Mouse (Mus musculus): ENCODE data around the gene Plcg1. TPM values are rescaled to one million over a fixed set of nuclear protein-coding genes. Genes with fewer than 3 reads are reported as not detected.

Plcg1 gene
- 67.5 and 68.0 TPM in 2 replicates for polyA plus RNA-seq (2015; fragmentation: Nextera tagmentation; extraction: Ambion mirVana)

DNA sequence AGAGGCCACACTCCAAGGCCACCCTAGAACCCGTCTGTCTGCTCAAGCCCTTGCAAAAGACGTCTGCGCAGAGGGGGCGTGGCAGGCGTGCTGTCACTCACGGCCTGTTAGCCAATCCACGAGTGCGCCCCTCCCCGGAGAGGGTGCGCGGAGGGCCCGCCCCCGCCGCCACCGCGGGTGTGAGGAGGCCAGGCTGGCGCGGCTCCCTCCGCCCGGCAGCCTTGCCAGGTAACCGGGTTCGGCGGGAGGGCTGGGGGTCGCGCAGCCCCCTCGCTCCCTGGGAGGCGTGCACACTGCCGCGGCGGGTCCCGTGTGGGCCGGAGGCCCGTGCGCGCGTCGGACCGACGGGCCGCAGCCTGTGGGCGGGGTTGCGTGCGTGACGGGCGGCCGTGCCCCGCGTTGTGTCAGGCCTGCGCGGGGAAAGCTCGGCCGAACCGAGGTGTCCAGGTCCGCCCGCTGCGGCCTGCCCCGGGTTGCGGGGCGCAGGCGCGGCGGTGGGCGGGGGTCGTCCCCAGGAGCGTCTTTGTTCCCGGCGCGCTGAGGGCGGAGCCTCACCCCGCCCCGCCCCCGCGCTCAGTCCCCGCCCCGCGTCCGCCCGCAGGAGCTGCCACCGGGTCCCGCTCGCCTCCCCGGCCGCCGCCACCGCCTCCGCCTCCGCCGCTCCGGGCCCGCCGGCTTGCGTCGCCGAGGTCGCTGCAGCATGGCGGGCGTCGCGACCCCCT lies at the start of gene Plcg1:
Plcg1 (plus strand) TSS at position 184 of the 722 bp plus-strand sequence.
- H3K4me2 ChIP-seq, result peak within 1 kb of the TSS; percentile 98
- H3K27me3 ChIP-seq, result no peaks in the 10 kb centered on the region
- H3K4me1 ChIP-seq (replicated peaks), result peaks cover 54% of the 10 kb centered on the region
- WGBS, result under 1% methylated on average over 70 of the region's 99 CpGs
- H3K9ac ChIP-seq, result peak within 1 kb of the TSS; percentile 98
- peak; percentile 97 for ATAC-seq (ENCODE audit: low read depth)
- H3K9me3 ChIP-seq, result no peaks in the 10 kb centered on the region
- H3K27ac ChIP-seq (replicated peaks), result peak within 1 kb of the TSS; percentile 98
- peak within 1 kb of the TSS; percentile 66 for H3K4me3 ChIP-seq
- H3K36me3 ChIP-seq, result peaks cover 30% of the 10 kb centered on the region

GRCm38 (mm10) chr2:160700271-160700670 lies 30.8 kb upstream of the Plcg1 start:
- WGBS, result 74% methylated on average over 5 of the region's 5 CpGs
- H3K4me3 ChIP-seq, result no peak overlapping the region

DNA sequence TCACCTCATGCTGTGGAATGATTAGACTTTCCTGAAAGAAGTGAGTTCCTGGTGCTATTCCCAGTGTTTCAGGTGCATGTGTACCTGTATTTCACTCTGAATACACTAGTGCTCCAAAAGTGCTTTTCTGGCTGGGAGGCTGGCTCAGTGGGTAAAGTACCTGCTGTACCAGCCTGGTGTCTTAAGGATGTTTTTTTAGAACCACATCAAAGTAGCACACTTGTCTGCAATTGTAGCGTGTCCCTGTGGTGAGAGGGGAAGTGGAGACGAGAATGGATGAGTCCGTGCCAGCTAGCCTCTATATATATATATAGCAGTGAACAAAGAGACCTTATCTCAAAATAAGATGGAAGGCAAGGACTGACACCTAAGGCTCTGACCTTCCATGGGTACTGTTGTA lies 29.5 kb upstream of the Plcg1 start:
- Histone ChIP-seq H3K4me3 (no peak overlapping the region), H3K9ac (no peak overlapping the region), H3K36me3 (peaks cover 71% of the 10 kb centered on the region), H3K27me3 (no peaks in the 10 kb centered on the region), H3K4me2 (no peak overlapping the region), H3K27ac (replicated peaks) (no peak overlapping the region), H3K4me1 (replicated peaks) (no peaks in the 10 kb centered on the region), H3K9me3 (no peaks in the 10 kb centered on the region)
- no peak for ATAC-seq (ENCODE audit: low read depth)
- 89% methylated on average over 3 of the region's 3 CpGs for WGBS

More at GRCm38 (mm10) chr2:160700271-160700670, 30.8 kb upstream of the Plcg1 start:
- Histone ChIP-seq H3K27me3 (no peaks in the 10 kb centered on the region), H3K9ac (no peak overlapping the region), H3K4me1 (replicated peaks) (no peaks in the 10 kb centered on the region), H3K4me2 (no peak overlapping the region), H3K9me3 (no peaks in the 10 kb centered on the region), H3K36me3 (peaks cover 66% of the 10 kb centered on the region), H3K27ac (replicated peaks) (no peak overlapping the region)
- ATAC-seq (ENCODE audit: low read depth), result no peak

DNA sequence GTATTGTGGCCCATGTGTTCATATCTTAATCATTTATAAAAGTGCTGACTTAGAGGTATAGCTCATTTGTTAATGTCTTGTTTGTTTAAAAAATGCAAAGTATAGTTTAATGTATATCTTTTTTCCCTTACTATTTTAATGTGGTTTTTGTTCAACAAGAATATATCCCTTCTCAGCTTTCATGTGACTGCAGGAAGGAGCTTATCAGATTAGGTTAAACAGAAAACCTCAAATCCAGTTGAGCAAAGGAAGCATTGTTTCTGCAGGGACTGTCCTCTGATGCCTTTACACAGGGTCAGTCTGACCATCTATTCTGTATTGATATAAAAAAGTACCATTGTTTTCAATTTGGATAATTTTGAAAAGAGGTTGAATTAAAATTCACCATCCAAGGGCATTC lies 28.3 kb upstream of the Plcg1 start:
- peaks cover 77% of the 10 kb centered on the region for H3K36me3 ChIP-seq
- H3K27ac ChIP-seq (replicated peaks), result no peak overlapping the region
- H3K9me3 ChIP-seq, result no peaks in the 10 kb centered on the region
- H3K27me3 ChIP-seq, result no peaks in the 10 kb centered on the region
- no peak overlapping the region for H3K4me3 ChIP-seq
- no peak for ATAC-seq (ENCODE audit: low read depth)
- no peak overlapping the region for H3K4me2 ChIP-seq
- H3K4me1 ChIP-seq (replicated peaks), result no peaks in the 10 kb centered on the region
- no peak overlapping the region for H3K9ac ChIP-seq

GRCm38 (mm10) chr2:160707673-160708072 lies 23.4 kb upstream of the Plcg1 start:
- H3K4me1 ChIP-seq (replicated peaks), result no peaks in the 10 kb centered on the region
- no peak overlapping the region for H3K9ac ChIP-seq
- H3K4me3 ChIP-seq, result no peak overlapping the region
- H3K36me3 ChIP-seq, result peaks cover 83% of the 10 kb centered on the region
- H3K9me3 ChIP-seq, result no peaks in the 10 kb centered on the region
- no peak overlapping the region for H3K4me2 ChIP-seq
- ATAC-seq (ENCODE audit: low read depth), result no peak
- H3K27ac ChIP-seq (replicated peaks), result no peak overlapping the region
- no peaks in the 10 kb centered on the region for H3K27me3 ChIP-seq
- 80% methylated on average over 3 of the region's 3 CpGs for WGBS

GRCm38 (mm10) chr2:160715463-160716030 lies 15.6 kb upstream of the Plcg1 start:
- ATAC-seq (ENCODE audit: low read depth), result no peak
- Histone ChIP-seq H3K36me3 (peaks cover 93% of the 10 kb centered on the region), H3K4me1 (replicated peaks) (no peaks in the 10 kb centered on the region), H3K4me3 (no peak overlapping the region), H3K4me2 (no peak overlapping the region), H3K9me3 (no peaks in the 10 kb centered on the region), H3K9ac (no peak overlapping the region), H3K27me3 (no peaks in the 10 kb centered on the region), H3K27ac (replicated peaks) (no peak overlapping the region)
- 81% methylated on average over 4 of the region's 4 CpGs for WGBS

DNA sequence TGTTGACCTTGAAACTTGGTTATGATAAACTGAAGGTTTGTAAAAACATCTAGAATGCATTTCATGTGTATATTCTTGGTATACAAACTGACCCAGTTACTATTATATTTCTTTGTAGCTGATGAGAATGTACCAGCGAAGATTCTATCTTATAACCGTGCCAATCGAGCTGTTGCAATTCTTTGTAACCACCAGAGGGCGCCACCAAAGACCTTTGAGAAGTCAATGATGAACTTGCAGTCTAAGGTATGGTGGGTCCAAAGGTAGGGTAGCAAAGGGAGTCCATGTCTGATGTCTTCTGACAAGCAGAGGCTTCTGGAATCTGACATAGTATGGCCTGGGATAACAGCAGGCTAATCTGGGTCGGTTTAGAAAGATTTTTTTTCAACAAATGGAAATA lies 13.8 kb upstream of the Plcg1 start:
- no peak overlapping the region for H3K27ac ChIP-seq (replicated peaks)
- no peaks in the 10 kb centered on the region for H3K27me3 ChIP-seq
- 75% methylated on average over 5 of the region's 5 CpGs for WGBS
- no peak overlapping the region for H3K4me2 ChIP-seq
- no peak for ATAC-seq (ENCODE audit: low read depth)
- peaks cover 93% of the 10 kb centered on the region for H3K36me3 ChIP-seq
- H3K9me3 ChIP-seq, result no peaks in the 10 kb centered on the region
- no peaks in the 10 kb centered on the region for H3K4me1 ChIP-seq (replicated peaks)
- no peak overlapping the region for H3K4me3 ChIP-seq
- no peak overlapping the region for H3K9ac ChIP-seq

DNA sequence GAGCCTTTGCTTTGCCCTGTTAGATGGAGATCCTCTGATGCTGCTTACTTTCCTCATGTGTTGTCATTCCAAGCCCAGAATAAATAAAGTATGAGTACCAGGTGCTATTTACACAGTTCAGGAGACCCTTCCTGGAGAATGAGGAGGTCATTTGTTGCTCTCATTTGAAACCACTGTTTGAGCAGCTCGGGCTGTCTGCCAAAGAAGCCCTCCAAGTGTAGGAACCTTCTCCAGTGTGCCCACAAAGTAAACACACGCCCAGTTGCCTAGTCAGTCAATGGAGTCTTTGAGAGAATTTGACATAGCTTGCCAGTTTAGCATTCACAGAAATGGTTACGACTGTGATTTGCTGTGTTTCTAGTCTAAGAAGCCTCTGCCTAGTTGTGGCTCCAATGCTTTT lies 12.3 kb upstream of the Plcg1 start:
- Histone ChIP-seq H3K36me3 (peaks cover 93% of the 10 kb centered on the region), H3K9me3 (no peaks in the 10 kb centered on the region), H3K4me3 (no peak overlapping the region), H3K27me3 (no peaks in the 10 kb centered on the region), H3K4me1 (replicated peaks) (no peaks in the 10 kb centered on the region), H3K9ac (no peak overlapping the region), H3K4me2 (no peak overlapping the region), H3K27ac (replicated peaks) (no peak overlapping the region)
- no peak for ATAC-seq (ENCODE audit: low read depth)
- WGBS, result 82% methylated on average over 3 of the region's 3 CpGs

GRCm38 (mm10) chr2:160722714-160723113 lies 8.4 kb upstream of the Plcg1 start:
- no peak overlapping the region for H3K4me3 ChIP-seq
- no peaks in the 10 kb centered on the region for H3K4me1 ChIP-seq (replicated peaks)
- H3K9ac ChIP-seq, result no peak overlapping the region
- ATAC-seq (ENCODE audit: low read depth), result no peak
- H3K27me3 ChIP-seq, result no peaks in the 10 kb centered on the region
- H3K36me3 ChIP-seq, result peaks cover 81% of the 10 kb centered on the region
- H3K4me2 ChIP-seq, result no peak overlapping the region
- 71% methylated on average over 4 of the region's 4 CpGs for WGBS
- no peak overlapping the region for H3K27ac ChIP-seq (replicated peaks)
- no peaks in the 10 kb centered on the region for H3K9me3 ChIP-seq

GRCm38 (mm10) chr2:160723613-160724375 lies 7.3 kb upstream of the Plcg1 start:
- no peaks in the 10 kb centered on the region for H3K27me3 ChIP-seq
- no peak overlapping the region for H3K4me3 ChIP-seq
- 94% methylated on average over 4 of the region's 4 CpGs for WGBS
- H3K27ac ChIP-seq (replicated peaks), result no peak overlapping the region
- ATAC-seq (ENCODE audit: low read depth), result no peak
- no peak overlapping the region for H3K4me2 ChIP-seq
- H3K9me3 ChIP-seq, result no peaks in the 10 kb centered on the region
- no peaks in the 10 kb centered on the region for H3K4me1 ChIP-seq (replicated peaks)
- H3K9ac ChIP-seq, result no peak overlapping the region
- H3K36me3 ChIP-seq, result peaks cover 71% of the 10 kb centered on the region

DNA sequence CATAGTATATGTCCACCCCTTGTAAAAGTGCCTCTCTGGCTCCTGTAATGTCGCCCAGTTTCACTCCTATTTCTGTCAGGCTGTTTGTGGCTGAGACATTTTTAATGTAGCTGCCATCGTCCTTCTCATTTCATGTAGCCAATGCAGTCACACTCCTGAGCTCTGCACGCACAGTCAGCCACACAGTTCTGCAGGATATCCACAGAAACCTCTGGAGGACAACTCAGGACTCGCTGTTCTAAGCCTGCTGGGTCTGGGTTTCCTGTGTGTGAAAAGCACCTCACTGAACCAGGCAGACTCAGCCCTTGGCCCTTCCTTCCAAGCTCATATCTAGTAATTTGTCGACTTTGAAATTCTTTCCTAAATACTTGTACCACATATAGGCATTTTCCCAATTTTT lies 6.6 kb upstream of the Plcg1 start:
- WGBS, result 91% methylated on average over 5 of the region's 5 CpGs
- Histone ChIP-seq H3K9ac (no peak overlapping the region), H3K36me3 (peaks cover 63% of the 10 kb centered on the region), H3K27me3 (no peaks in the 10 kb centered on the region), H3K4me3 (no peak overlapping the region), H3K4me2 (no peak overlapping the region), H3K4me1 (replicated peaks) (no peaks in the 10 kb centered on the region), H3K9me3 (no peaks in the 10 kb centered on the region), H3K27ac (replicated peaks) (no peak overlapping the region)
- ATAC-seq (ENCODE audit: low read depth), result no peak

Measured in neural tube, embryonic 13.5 days (tissue).